Mouse (Mus musculus) embryonic fibroblast, embryonic 13.5 days (primary cell): ENCODE measurements around the gene Taok1.

ENCODE experiments used
- CTCF ChIP-seq: IDR thresholded peaks from 2 replicates; pipeline ENCODE4 v1.5.1; 2011; ENCODE audit warnings: mild to moderate bottlenecking, control low read depth, low read length, moderate library complexity, borderline replicate concordance; ENCODE audit not compliant: insufficient read depth
- POLR2A ChIP-seq: IDR thresholded peaks from 2 replicates; pipeline ENCODE4 v1.6.1; 2011; ENCODE audit warnings: low read depth, mild to moderate bottlenecking, control low read depth, low read length, moderate library complexity

DNA sequence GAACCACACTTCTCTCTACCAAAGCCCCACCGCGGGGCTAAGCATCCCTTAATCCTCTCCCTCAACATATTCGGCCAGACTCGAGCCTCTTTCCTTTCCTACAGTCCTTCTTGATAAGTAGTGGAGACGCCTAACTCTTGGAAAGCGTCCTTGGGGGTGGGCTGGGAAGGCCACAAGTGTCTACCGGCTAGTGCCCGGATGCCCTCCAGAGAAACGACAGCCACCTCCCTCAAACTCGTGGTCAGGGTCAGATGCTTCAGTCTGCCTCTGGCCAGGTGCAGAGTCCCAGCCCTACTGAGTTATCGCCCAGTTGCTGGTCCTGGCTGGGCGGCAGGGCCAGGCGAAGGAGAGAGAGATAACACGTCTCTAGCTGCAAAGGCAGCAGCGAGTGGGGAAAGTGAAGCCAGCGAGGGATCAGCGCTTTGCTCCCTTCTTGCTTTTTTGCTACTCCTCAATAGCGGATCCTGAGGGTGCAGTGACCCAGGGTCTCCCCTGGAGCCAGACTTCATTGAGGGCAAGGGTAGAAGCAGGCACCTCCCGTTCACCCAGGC is 93.3 kb downstream of the Taok1 start:
- TF ChIP-seq POLR2A (no peak; the same call in 1 of the 2 replicates), CTCF (no peak)
